Mouse (Mus musculus): ENCODE data around the gene Ctcf.
A peak's percentile ranks its signal among the peaks of the same experiment; 100 is the strongest.

Gene Ctcf

GRCm38 (mm10) chr8:105677891-105678290 lies 41.5 kb downstream of the Ctcf start:
- DNase-seq, result no peak

- DNase-seq, result no peak
Measured at GRCm38 (mm10) chr8:105685325-105685724, 49.0 kb downstream of the Ctcf start.

GRCm38 (mm10) chr8:105685796-105686308 lies 49.5 kb downstream of the Ctcf start, which contains the start of gene Carmil2:
Carmil2 (plus strand) TSS chr8:105686274.
- peak; percentile 83 for DNase-seq

GRCm38 (mm10) chr8:105686551-105686950 lies 50.2 kb downstream of the Ctcf start:
- DNase-seq, result no peak

- no peak for DNase-seq
Measured at GRCm38 (mm10) chr8:105687512-105687911, 51.1 kb downstream of the Ctcf start.

DNA sequence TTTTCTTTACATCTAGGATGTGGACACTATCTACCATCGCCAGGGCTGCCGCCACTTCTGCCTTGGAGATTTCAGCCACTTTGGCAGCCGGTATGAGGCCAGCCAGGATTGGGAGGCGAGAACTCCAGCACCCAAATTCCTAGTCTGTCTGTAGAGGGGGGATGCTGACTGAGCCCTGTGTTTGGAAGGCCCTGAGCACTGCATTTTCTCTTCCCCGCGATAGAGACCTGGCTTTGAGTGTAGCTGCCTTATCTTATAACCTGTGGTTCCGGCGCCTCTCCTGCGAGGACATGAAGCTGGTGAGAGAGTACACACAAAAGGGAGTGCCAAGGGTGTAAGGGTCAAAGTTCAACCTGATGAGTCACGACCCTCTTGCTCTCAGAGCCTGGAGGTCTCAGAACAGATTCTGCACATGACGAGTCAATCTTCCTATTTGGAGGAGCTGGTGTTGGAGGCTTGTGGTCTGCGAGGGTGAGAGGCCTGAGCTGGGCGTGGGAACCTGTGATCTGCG lies 51.9 kb downstream of the Ctcf start:
- DNase-seq, result no peak

DNA sequence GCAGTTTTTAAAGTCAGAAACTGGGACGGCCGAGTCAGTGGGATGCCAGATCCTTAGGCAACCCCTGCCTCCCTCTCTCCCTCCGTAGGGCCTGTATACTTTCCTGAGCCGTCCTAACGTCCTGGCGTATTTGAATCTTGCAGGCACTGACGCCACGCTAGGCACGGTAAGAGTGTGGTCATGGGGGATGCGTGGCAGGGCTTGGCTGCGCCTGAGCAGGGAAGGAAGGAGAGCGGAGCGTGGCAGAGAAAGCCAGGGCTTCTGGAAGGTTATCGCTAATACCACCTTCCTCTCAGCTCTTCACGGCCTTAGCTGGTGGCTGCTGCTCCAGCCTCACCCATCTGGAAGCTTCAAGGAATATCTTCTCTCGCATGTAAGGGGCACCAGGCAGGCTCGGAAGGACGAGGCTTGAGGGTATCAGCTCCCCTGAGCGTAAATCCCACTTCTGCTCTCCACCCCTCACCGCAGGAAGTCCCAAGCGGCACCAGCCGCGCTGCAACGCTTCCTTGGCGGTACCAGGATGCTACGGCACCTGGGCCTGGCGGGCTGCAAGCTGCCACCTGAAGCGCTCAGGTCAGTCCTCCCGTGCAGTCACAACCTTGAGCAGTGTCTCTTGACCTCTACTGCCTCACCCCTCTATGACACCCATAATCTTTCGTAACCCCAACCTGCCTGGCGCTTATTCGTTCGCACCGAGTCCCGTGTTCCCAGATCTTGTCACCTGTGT lies 53.1 kb downstream of the Ctcf start:
- no peak for DNase-seq

DNA sequence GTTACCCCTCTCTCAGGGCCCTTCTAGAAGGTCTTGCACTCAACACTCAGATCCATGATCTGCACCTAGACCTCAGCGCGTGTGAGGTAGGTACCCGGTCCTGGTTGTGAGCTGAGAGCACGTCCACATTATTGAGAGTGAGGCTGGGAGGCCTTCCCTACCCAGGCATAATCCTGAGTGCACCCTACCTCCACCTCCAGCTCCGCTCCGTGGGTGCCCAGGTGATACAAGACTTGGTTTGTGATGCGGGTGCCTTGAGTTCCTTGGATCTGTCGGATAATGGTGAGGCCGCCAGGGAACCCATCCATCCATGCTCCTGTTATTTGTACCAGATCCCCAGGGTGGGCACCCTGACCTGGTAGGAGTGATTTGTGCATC lies 53.6 kb downstream of the Ctcf start:
- DNase-seq, result no peak

- DNase-seq, result no peak
Measured at GRCm38 (mm10) chr8:105690978-105691377, 54.6 kb downstream of the Ctcf start.

DNA sequence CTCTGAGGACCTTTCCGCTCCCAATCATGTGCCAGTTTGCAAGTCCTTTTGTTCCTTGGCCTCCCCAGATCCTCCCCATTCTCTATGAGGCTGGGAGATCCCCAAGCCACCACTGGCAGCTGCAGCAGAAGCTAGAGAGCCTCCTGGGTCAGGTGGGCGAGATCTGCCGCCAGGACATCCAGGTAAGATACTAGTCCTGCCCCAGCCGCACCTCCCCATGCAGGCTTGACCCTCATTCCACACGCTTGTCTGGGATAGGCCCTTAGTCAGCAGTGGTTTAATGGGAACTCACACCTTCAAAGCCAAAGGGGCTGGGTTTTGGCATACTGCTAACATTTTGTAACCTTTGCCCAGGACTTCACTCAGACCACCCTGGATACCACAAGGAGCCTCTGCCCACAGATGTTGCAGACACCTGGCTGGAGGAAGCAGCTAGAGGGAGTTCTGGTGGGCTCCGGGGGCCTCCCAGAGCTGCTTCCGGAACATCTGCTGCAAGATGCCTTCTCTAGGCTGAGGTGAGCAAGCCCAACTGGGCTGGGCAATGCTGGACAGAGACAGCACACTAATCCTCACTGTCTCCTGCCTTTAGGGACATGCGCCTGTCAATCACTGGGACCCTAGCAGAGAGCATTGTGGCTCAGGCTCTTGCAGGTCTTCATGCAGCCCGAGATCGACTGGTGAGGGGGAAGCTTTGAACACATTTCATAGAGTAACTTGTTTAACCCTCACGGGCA lies 56.2 kb downstream of the Ctcf start:
- DNase-seq, result no peak

DNA sequence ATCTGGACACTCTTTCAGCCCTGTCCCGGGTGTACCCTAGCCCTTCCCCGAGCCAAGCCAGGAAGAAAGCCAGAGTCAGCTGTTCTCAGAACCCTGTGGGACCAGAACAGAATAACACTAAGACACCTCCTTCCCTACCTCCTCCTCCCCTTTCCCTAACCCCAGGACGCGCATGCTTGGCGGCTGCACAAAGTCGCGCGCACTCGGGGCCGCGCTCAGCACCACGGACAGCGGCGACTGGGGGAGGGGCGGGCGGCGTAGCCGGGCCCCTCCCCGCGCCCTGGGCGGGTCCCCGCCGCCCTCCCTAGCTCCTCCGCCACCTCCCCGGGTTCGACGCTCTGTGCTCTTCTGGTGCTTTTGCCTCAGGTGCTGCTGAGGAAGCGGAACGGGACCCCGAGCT lies 57.3 kb downstream of the Ctcf start:
- DNase-seq, result peak; percentile 78

GRCm38 (mm10) chr8:105694051-105694799 lies 57.9 kb downstream of the Ctcf start:
- DNase-seq, result no peak

DNA sequence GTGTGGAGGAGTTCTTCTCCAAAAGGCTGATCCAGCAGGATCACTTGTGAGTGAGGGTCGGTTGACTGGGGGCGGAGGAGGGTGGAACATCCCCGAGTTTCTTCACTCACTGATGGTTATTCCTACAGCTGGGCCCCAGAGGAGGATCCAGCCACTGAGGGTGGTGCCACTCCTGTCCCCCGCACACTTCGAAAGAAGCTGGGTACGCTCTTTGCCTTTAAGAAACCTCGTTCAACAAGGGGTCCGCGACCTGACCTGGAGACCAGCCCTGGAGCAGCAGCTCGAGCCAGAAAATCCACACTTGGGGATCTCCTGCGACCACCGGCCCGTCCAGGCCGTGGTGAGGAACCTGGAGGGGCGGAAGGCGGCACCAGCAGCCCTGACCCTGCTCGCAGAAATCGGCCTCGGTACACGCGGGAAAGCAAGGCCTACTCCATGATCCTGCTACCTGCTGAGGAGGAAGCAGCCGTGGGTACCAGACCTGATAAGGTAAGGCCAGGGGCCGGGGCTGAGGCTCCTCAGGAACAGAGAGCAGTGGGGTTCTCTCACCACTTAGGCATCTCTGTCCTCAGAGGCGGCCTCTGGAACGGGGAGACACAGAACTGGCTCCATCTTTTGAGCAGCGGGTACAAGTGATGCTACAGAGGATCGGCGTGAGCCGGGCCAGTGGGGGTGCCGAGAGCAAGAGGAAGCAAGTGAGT lies 58.9 kb downstream of the Ctcf start:
- DNase-seq, result no peak

GRCm38 (mm10) chr8:105697196-105697780 lies 60.9 kb downstream of the Ctcf start:
- DNase-seq, result no peak

GRCm38 (mm10) chr8:105698734-105699133 lies 62.4 kb downstream of the Ctcf start:
- no peak for DNase-seq

- DNase-seq, result no peak
Measured at GRCm38 (mm10) chr8:105699488-105700215, 63.3 kb downstream of the Ctcf start.

- peak; percentile 61 for DNase-seq
Measured at GRCm38 (mm10) chr8:105700566-105700965, 64.2 kb downstream of the Ctcf start.

DNA sequence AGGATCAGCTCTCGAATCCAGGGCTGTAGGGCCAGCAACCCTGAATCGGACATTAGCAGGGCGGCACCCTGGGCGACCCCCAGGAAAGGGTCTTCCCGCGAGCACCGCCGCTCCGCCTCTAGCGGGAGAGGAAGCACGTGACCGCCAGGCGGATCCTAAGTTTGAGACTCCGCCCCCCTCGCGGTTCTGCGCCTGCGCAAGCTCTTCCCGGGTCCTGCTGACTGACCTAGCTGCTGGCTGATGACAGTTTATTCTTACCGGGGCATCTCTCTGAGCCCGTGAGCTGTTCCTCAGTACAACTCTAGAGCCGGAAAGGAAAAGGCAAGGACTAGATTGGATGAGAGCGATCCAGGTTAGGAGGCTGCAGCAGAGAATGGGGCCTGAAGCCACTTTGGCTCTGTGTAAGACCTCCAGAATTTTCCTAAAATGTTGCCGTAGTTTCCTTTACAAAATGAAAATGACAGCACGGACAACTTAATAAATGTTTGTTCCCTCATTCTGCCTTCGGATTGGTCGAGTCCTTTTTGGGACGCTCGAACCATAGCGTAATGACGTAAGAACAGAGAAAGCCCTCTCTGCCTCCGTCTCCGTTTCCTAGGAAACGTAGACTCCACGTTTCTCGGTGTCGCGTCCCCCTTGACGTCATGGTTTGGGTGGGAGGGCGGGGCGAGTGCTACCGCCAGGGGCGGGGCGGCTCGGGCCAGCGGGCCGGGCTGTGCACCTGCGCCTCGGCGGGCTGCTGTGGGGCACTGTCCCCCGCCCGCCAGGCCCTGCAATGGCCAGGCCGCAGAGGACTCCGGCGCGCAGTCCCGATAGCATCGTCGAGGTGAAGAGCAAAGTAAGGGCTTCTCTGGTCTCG lies 64.8 kb downstream of the Ctcf start, which contains the start of the genes Acd and Pard6a:
TSS of gene Acd (minus strand) at position 137 of the 859 bp plus-strand sequence.
TSS of gene Pard6a (plus strand) at position 183 of the 859 bp plus-strand sequence.
- DNase-seq, result peak; percentile 96

- DNase-seq, result no peak
Measured at GRCm38 (mm10) chr8:105702001-105702401, 65.6 kb downstream of the Ctcf start.

GRCm38 (mm10) chr8:105702731-105703415 lies 66.5 kb downstream of the Ctcf start:
- no peak for DNase-seq
